Mouse (Mus musculus) hindlimb bud, embryonic 11.5 days (tissue): Measurements from ENCODE around the gene Hsp90aa1.
"Not testable (repeated sequence)": the region's sequence is repeated elsewhere in the genome, so short reads cannot be mapped to it uniquely, and the experiment has no call there.

Experiments used
- DNase-seq: peaks from one replicate; pipeline ENCODE4 v3.0.0-alpha.2; 2012; ENCODE audit warnings: low read depth, low spot score; ENCODE audit errors: extremely low spot score

Gene Hsp90aa1

GRCm38 (mm10) chr12:110702556-110702955, at the start of gene Hsp90aa1:
Gene Hsp90aa1, minus strand, starts transcription at chr12:110702728.
- DNase-seq = no peak

GRCm38 (mm10) chr12:110750770-110751439, 48.4 kb upstream of the Hsp90aa1 start:
- DNase-seq = no peak

GRCm38 (mm10) chr12:110738158-110738921, 35.8 kb upstream of the Hsp90aa1 start:
- DNase-seq = no peak

- peak; percentile 83 for DNase-seq
These were observed 34.9 kb upstream of the Hsp90aa1 start, which contains the start of gene Wdr20 for GRCm38 (mm10) chr12:110737170-110738157. Gene Wdr20, plus strand, starts transcription at chr12:110737944.

GRCm38 (mm10) chr12:110736641-110737040, 34.1 kb upstream of the Hsp90aa1 start:
- DNase-seq = no peak

GRCm38 (mm10) chr12:110733254-110733653, 30.7 kb upstream of the Hsp90aa1 start:
- not testable (repeated sequence) for DNase-seq

GRCm38 (mm10) chr12:110726428-110726827, 23.9 kb upstream of the Hsp90aa1 start:
- DNase-seq = no peak

GRCm38 (mm10) chr12:110725489-110725888, 23.0 kb upstream of the Hsp90aa1 start:
- DNase-seq = no peak

GRCm38 (mm10) chr12:110725051-110725450, 22.5 kb upstream of the Hsp90aa1 start:
- DNase-seq = no peak

GRCm38 (mm10) chr12:110716004-110716403, 13.5 kb upstream of the Hsp90aa1 start:
- DNase-seq = no peak

GRCm38 (mm10) chr12:110714215-110714614, 11.7 kb upstream of the Hsp90aa1 start:
- no peak for DNase-seq

- DNase-seq = no peak
These were observed 11.3 kb upstream of the Hsp90aa1 start for GRCm38 (mm10) chr12:110713784-110714183.

- no peak for DNase-seq
These were observed 8.7 kb upstream of the Hsp90aa1 start for GRCm38 (mm10) chr12:110711270-110711669.

GRCm38 (mm10) chr12:110707451-110707850, 4.9 kb upstream of the Hsp90aa1 start:
- no peak for DNase-seq

- DNase-seq = no peak
These were observed 4.1 kb upstream of the Hsp90aa1 start for GRCm38 (mm10) chr12:110706337-110707231.

GRCm38 (mm10) chr12:110705419-110705818, 2.9 kb upstream of the Hsp90aa1 start:
- not testable (repeated sequence) for DNase-seq

- no peak for DNase-seq
These were observed 1.2 kb upstream of the Hsp90aa1 start for GRCm38 (mm10) chr12:110703682-110704081.

- peak; percentile 79 for DNase-seq
These were observed 512 bp upstream of the Hsp90aa1 start for GRCm38 (mm10) chr12:110703008-110703471.

- not testable (repeated sequence) for DNase-seq
These were observed 1.2 kb downstream of the Hsp90aa1 start for GRCm38 (mm10) chr12:110701363-110701762.

GRCm38 (mm10) chr12:110700730-110701129, 1.8 kb downstream of the Hsp90aa1 start:
- no peak for DNase-seq
